Mouse (Mus musculus): ENCODE results near the gene Cdca5. TPM values are rescaled to one million over a fixed set of nuclear protein-coding genes. Genes with fewer than 3 reads are reported as not detected.
A peak's percentile ranks its signal among the peaks of the same experiment; 100 is the strongest.
"Not testable (repeated sequence)": the region's sequence is repeated elsewhere in the genome, so short reads cannot be mapped to it uniquely, and the experiment has no call there.

Cdca5 gene
- total RNA-seq (2021), result under 1 TPM; 0.21 to 0.42 TPM

GRCm38 (mm10) chr19:6084478-6085248, at the start of gene Cdca5, which contains the start of gene Zfpl1:
Gene Cdca5 (plus strand): TSS chr19:6084983.
Gene Zfpl1 (minus strand): TSS chr19:6084956.
- DNase-seq (ENCODE audit: low spot score), result peak; percentile 93
- intact Hi-C loops (cut with DNase I), result loop anchor here (1.0 to 10.0 kb wide), 2 partner anchors 26 to 250 kb away; partner anchors contain the start of gene Men1

DNA sequence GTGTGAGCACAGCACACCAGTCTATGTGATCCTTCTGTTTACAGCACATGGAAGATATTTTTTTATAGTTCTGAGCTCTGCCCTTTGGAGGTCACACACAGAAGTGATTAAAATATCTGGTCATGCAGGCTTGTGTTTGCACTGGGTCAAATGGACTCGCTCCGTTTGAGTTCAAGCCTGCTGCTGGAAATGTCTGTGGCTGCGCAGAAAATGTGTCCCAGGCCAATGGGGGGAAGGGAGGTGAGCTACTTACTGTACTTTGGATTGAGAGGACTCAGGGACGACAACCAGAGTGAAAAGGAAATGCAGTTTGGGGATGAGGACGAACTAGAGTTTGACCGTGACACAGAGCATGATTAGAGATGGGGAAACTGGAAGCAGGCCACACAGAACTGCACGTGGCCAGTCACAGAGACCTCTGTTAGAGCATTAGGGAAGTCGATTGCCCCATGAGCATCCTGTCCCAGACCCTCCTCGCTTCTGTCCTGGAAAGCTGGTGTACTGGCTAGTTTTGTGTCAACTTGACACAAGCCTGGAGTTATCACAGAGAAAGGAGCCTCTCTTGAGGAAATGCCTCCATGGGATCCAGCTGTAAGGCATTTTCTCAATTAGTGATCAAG, 48.7 kb upstream of the Cdca5 start:
- no peak for DNase-seq (ENCODE audit: low spot score)

DNA sequence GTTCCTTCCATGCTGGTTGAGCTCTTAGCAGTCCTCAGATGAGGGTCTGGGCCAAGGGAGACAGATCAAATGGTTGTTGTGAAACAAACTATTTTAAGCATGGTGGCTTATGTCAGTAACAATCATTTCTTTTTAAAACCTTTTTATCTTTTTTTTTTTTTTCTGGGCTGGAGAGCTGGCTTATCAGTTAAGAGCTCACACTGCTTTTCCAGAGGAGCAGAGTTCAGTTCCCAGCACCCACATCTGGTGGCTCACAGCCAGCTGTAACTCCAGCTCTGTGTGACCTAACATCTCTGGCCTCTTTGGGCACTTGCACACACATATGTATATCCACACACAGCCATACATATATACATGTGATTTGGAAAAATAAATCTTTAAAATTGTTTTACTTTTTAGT, 47.1 kb upstream of the Cdca5 start:
- DNase-seq (ENCODE audit: low spot score), result no peak
- intact Hi-C loops (cut with DNase I), result no loop called here

More for the DNA sequence above, 48.7 kb upstream of the Cdca5 start:
- intact Hi-C loops (cut with DNase I), result no loop called here

GRCm38 (mm10) chr19:6038326-6038725, 46.5 kb upstream of the Cdca5 start:
- intact Hi-C loops (cut with DNase I), result no loop called here

GRCm38 (mm10) chr19:6040002-6040401, 44.8 kb upstream of the Cdca5 start:
- intact Hi-C loops (cut with DNase I), result loop anchor here (5.0 kb wide), 1 partner anchor 118 kb away; the partner anchor contains the start of gene Cdc42ep2
- no peak for DNase-seq (ENCODE audit: low spot score)

More at GRCm38 (mm10) chr19:6038326-6038725, 46.5 kb upstream of the Cdca5 start:
- no peak for DNase-seq (ENCODE audit: low spot score)

GRCm38 (mm10) chr19:6042293-6042692, 42.5 kb upstream of the Cdca5 start:
- no peak for DNase-seq (ENCODE audit: low spot score)
- intact Hi-C loops (cut with DNase I), result loop anchor here (5.0 kb wide), 1 partner anchor 120 kb away; the partner anchor contains the start of gene Cdc42ep2

DNA sequence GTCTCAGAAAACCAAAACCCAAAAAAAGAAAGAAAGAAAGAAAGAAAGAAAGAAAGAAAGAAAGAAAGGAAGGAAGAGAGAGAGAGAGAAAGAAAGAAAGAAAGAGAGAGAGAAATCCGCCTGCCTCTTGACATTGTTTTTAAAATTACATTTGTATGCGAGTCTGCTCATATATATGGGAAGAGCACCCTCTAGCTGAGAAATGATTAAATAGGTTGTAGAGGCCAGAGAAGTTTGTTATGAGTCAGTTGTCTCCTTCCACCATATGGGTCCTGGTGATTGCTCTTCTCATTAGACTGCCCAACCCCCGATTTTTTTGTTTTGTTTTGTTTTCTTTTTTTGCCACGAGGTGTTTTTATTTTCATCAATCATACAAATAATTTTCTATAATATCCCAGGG, 40.7 kb upstream of the Cdca5 start:
- intact Hi-C loops (cut with DNase I), result loop anchor here (2.0 to 5.0 kb wide), 2 partner anchors 25 to 122 kb away; partner anchors contain the start of gene Cdc42ep2
- DNase-seq (ENCODE audit: low spot score), result not testable (repeated sequence)

DNA sequence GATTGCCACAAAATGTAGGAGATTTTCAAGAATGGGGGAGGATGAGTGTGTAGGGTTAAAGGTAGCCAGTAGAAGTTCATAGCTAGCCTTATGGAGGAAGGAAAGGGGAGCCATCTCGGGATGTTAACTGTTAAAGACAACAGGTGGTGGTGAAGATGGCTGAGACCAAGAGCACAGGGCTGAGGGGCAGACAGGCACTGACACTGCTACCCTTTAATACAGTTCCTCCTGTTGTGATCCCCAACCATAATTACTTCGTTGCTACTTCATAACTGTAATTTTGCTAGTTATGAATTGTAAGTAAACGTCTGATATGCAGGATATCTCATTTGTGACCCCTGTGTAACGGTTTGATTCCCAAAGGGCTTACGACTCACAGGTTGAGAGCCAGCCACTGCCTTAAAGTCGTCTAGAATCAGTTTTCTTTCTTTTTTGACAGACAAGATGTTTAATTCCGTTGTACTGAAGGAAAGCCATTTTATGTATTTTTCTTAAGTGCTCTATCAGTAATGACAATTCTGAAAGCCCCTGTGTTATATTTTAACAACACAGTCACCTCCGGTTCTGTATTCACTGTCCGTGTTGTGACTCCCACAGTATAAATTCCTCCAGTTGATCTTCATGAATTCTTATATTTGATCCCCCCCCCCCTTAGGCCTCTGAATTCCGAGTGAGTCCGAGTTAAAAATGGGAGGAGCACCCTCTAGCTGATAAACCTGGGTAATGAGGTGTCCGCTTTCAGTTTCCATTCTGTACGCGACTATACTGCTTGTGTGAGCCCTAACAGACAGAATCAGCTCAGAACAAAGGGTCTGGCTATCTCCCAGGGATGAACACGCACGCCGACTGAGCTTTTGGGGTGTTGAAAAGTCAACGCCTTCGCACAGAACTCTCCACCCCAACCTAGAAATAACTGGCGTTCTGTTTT, 39.2 kb upstream of the Cdca5 start:
- intact Hi-C loops (cut with DNase I), result loop anchor here (2.0 to 5.0 kb wide), 2 partner anchors 27 to 72 kb away; partner anchors contain the start of gene Sac3d1
- DNase-seq (ENCODE audit: low spot score), result no peak

- intact Hi-C loops (cut with DNase I), result loop anchor here (5.0 kb wide), 1 partner anchor 71 kb away; the partner anchor contains the start of gene Sac3d1
- DNase-seq (ENCODE audit: low spot score), result peak; percentile 86
Observed at GRCm38 (mm10) chr19:6046294-6047153, 38.3 kb upstream of the Cdca5 start, which contains the start of gene Syvn1. Gene Syvn1 (plus strand): TSS chr19:6046576.

DNA sequence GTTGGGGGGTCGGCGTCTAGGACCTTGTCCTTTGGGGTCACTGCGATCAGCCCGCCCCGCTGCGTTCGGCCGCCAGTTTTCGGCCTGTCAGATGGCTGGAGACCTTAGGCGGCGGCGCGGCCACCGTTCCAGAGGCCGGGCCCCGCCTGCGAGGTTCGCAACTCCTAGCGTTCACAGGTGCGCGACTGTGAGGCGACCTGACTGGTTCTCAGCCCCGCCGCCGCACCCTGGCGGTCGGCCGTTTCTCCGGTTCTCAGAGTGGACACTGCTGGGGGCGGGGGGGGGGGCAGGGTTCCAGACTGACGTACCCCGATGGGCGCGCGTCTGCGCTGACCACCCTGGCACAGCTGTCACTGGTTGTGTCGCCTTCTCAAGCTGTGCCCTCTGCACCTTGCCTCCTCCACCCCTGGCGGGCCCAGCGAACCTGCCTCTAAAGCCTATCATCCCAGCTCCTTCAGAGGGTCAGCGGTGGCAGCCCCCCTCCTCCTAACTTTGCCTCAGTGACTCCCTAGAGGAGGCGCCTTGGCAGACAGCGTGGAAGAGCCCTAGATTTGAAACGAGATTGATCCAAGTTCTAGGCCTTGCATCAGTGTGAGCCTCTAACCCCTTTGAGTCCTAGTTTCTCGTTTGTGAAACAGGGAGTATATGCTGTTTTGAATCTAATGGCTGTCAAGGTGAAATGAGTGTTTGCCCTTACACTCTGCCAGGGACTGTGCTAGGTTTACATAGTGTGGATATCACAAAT, 37.5 kb upstream of the Cdca5 start:
- intact Hi-C loops (cut with DNase I), result loop anchor here (5.0 kb wide), 1 partner anchor 70 kb away; the partner anchor contains the start of gene Sac3d1
- no peak for DNase-seq (ENCODE audit: low spot score)

DNA sequence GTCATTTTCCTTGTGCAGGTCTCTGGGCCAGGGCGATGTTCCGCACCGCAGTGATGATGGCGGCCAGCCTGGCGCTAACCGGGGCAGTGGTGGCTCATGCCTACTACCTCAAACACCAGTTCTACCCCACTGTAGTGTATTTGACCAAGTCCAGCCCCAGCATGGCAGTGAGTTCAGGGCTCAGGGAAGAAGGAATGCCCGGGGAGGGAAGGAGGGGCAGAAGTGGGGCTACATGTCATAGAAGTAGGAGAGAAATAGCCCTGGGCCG, 37.0 kb upstream of the Cdca5 start:
- no peak for DNase-seq (ENCODE audit: low spot score)
- intact Hi-C loops (cut with DNase I), result loop anchor here (5.0 kb wide), 1 partner anchor 69 kb away; the partner anchor contains the start of gene Sac3d1

- intact Hi-C loops (cut with DNase I), result loop anchor here (5.0 kb wide), 1 partner anchor 68 kb away; the partner anchor contains the start of gene Sac3d1
- DNase-seq (ENCODE audit: low spot score), result no peak
Observed at GRCm38 (mm10) chr19:6048681-6049410, 35.9 kb upstream of the Cdca5 start.

DNA sequence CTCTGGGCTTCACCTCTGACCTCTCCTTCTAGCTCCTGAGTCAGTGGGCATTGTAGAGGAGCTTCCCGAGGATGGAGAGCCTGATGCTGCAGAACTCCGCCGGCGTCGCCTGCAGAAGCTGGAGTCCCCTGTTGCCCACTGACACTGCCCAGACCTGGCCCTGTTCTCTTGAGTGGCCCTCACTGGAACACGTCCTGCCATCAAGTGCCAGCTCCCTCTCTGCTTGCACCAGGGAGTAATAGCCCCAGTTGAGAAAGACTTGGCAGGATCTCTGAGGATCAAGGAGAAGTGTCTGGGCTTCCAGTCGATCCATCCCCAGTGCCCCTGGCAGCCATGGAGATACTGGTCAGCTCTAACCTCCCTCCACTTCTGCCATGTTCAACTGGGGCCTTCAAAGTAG, 32.3 kb upstream of the Cdca5 start:
- no peak for DNase-seq (ENCODE audit: low spot score)
- intact Hi-C loops (cut with DNase I), result no loop called here

DNA sequence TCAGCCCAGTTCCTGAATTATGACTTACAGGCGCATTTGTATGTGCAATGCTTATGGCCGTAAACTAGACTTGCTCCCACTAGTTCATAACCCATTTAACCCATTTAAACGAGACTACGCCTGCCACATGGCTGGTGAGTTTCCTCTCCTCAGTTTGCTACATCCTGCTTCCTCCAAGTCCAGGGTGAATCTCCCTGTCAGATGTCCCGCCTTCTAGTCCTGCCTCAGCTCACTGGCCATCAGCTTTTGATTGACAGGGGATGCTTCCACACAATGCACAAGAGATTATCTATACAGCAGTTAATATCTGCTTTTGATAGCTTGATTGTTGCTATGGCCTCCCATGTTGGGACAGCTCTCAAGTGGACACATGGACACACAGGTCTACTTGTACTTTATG, 30.5 kb upstream of the Cdca5 start:
- intact Hi-C loops (cut with DNase I), result no loop called here
- no peak for DNase-seq (ENCODE audit: low spot score)

DNA sequence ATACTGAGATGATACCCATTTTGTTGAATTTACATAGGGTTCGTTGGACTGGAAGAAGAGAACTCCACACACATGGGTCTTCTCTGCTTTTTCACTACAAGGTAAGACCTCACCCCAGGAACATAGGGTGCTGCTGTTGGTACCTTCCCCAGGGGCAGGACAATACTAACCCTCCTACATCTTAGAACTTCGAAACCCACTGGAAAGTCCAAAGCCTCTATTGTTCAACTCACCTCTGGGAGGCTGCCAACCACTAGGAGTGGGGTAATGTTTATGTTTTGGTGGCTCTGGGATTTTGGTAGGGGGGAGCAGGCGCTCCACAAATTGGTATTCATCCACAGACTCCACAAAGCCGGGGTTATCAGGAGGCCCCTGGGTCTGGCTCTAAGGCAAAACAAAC, 28.1 kb upstream of the Cdca5 start:
- intact Hi-C loops (cut with DNase I), result no loop called here
- DNase-seq (ENCODE audit: low spot score), result no peak

GRCm38 (mm10) chr19:6057313-6058096, 27.3 kb upstream of the Cdca5 start, which contains the start of the genes Mrpl49 and Fau:
Gene Mrpl49 (minus strand): TSS chr19:6057785.
Gene Fau (plus strand): TSS chr19:6057844.
- DNase-seq (ENCODE audit: low spot score), result peak; percentile 97
- intact Hi-C loops (cut with DNase I), result loop anchor here (1.0 kb wide), 1 partner anchor 27 kb away; the partner anchor contains the start of genes Cdca5 and Zfpl1

Measured in heart, postnatal 25 days (tissue).